Mouse (Mus musculus): ENCODE results near the gene Serpinb9b.

Gene Serpinb9b

GRCm38 (mm10) chr13:33047234-33047633 is 20.0 kb downstream of the Serpinb9b start:
- no peak for DNase-seq

- DNase-seq, result no peak
Measured at GRCm38 (mm10) chr13:33048187-33048586, 21.0 kb downstream of the Serpinb9b start.

- DNase-seq, result no peak
Measured at GRCm38 (mm10) chr13:33051697-33052096, 24.5 kb downstream of the Serpinb9b start.

GRCm38 (mm10) chr13:33063048-33063447 is 35.8 kb downstream of the Serpinb9b start:
- no peak for DNase-seq

GRCm38 (mm10) chr13:33067387-33067977 is 40.3 kb downstream of the Serpinb9b start:
- DNase-seq, result no peak

GRCm38 (mm10) chr13:33068164-33068563 is 40.9 kb downstream of the Serpinb9b start:
- DNase-seq, result no peak

- no peak for DNase-seq
Measured at GRCm38 (mm10) chr13:33071776-33072175, 44.6 kb downstream of the Serpinb9b start.

GRCm38 (mm10) chr13:33074029-33074428 is 46.8 kb downstream of the Serpinb9b start:
- DNase-seq, result peak; percentile 78

- DNase-seq, result no peak
Measured at GRCm38 (mm10) chr13:33076247-33076646, 49.0 kb downstream of the Serpinb9b start.

GRCm38 (mm10) chr13:33077026-33077685 is 49.9 kb downstream of the Serpinb9b start:
- no peak for DNase-seq

- DNase-seq, result no peak
Measured at GRCm38 (mm10) chr13:33078056-33078705, 51.0 kb downstream of the Serpinb9b start, which contains the start of gene Serpinb1b. Serpinb1b (plus strand) TSS chr13:33078575.

GRCm38 (mm10) chr13:33079391-33079790 is 52.2 kb downstream of the Serpinb9b start:
- no peak for DNase-seq

GRCm38 (mm10) chr13:33080356-33080755 is 53.1 kb downstream of the Serpinb9b start:
- DNase-seq, result peak; percentile 51

GRCm38 (mm10) chr13:33083834-33084233 is 56.6 kb downstream of the Serpinb9b start:
- DNase-seq, result no peak

- DNase-seq, result no peak
Measured at GRCm38 (mm10) chr13:33084975-33085694, 57.9 kb downstream of the Serpinb9b start.

- DNase-seq, result no peak
Measured at GRCm38 (mm10) chr13:33085695-33086432, 58.6 kb downstream of the Serpinb9b start.

GRCm38 (mm10) chr13:33089566-33089965 is 62.4 kb downstream of the Serpinb9b start:
- DNase-seq, result no peak

- DNase-seq, result no peak
Measured at GRCm38 (mm10) chr13:33090546-33090945, 63.3 kb downstream of the Serpinb9b start.

- no peak for DNase-seq
Measured at GRCm38 (mm10) chr13:33091306-33091705, 64.1 kb downstream of the Serpinb9b start.

Data from kidney, postnatal 10 days (tissue).